Mouse (Mus musculus) cerebral cortex, adult 2 months (tissue): ENCODE data around the gene Lrrc73.

Experiments used
- WGBS: fragments of 180-500 bp; shearing (Covaris S2); methylation state at CpG from one replicate; pipeline ENCODE4 v1.1.7; 2018; 5-methylcytosine and 5-hydroxymethylcytosine counted together

Gene Lrrc73

GRCm38 (mm10) chr17:46296601-46297000, 43.3 kb downstream of the Lrrc73 start:
- 31% methylated on average over 6 of the region's 6 CpGs for WGBS

GRCm38 (mm10) chr17:46297028-46297363, 43.7 kb downstream of the Lrrc73 start:
- 17% methylated on average over 6 of the region's 6 CpGs for WGBS

- 1% methylated on average over 76 of the region's 86 CpGs for WGBS
Observed at GRCm38 (mm10) chr17:46297364-46298219, 44.3 kb downstream of the Lrrc73 start, which contains the start of gene Dlk2. Gene Dlk2, plus strand, starts transcription at chr17:46297421.

- under 1% methylated on average over 48 of the region's 48 CpGs for WGBS
Observed at GRCm38 (mm10) chr17:46298220-46298913, 45.0 kb downstream of the Lrrc73 start.

- WGBS: 46% methylated on average over 12 of the region's 12 CpGs
Observed at GRCm38 (mm10) chr17:46301892-46302291, 48.6 kb downstream of the Lrrc73 start.

GRCm38 (mm10) chr17:46304184-46304583, 50.9 kb downstream of the Lrrc73 start:
- WGBS: 91% methylated on average over 9 of the region's 9 CpGs
